Mouse (Mus musculus): ENCODE measurements around the gene Washc2. TPM values are rescaled to one million over a fixed set of nuclear protein-coding genes. Genes with fewer than 3 reads are reported as not detected.

Washc2 gene
- polyA plus RNA-seq, 1 experiment: 25.6 TPM

DNA sequence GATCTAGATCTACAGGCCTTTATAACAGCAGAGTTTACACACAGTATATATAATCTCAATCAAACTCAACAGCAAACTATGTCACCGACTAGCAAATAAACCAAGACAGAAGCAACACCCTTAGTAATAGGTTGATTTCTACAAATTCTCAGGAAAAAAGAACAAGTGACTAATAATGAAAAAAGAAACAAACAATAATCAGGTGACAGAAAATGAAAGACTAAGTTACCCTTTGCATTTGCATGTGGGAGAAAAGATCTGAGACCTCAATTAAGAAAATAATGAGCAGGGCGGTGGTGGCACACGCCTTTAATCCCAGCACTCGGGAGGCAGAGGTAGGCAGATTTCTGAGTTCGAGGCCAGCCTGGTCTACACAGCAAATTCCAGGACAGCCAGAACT lies 24.3 kb upstream of the Washc2 start:
- no peak for TF ChIP-seq FOSL1 (IDR thresholded peaks at IDR 0.05; ENCODE audit: insufficient read depth, low read length, poor library complexity, severe bottlenecking)
- TF ChIP-seq CTCF (IDR thresholded peaks at IDR 0.05; ENCODE audit: control insufficient read depth, insufficient read depth, insufficient read length): no peak
- TF ChIP-seq MYOD1 (IDR thresholded peaks at IDR 0.05; ENCODE audit: control insufficient read depth, insufficient read length, low read depth): no peak
- no peak for TF ChIP-seq MYOG (IDR thresholded peaks at IDR 0.05; ENCODE audit: control insufficient read depth, extremely low read depth, insufficient read length)
- TF ChIP-seq CEBPB (IDR thresholded peaks at IDR 0.05; ENCODE audit: low read depth): no peak
- Histone ChIP-seq H3K79me3 (ENCODE audit: low read depth) (peaks cover 28% of the 10 kb centered on the region), H3K4me3 (ENCODE audit: insufficient read depth, poor library complexity, severe bottlenecking) (no peak overlapping the region), H3K27me3 (ENCODE audit: control insufficient read depth, insufficient read depth, insufficient read length) (no peaks in the 10 kb centered on the region), H3K36me3 (ENCODE audit: control insufficient read depth, insufficient read depth) (peaks cover 2% of the 10 kb centered on the region), H3ac (ENCODE audit: control insufficient read depth, insufficient read length, low read depth) (no peak overlapping the region), H3K79me2 (ENCODE audit: control insufficient read depth, insufficient read depth) (peaks cover 68% of the 10 kb centered on the region)

DNA sequence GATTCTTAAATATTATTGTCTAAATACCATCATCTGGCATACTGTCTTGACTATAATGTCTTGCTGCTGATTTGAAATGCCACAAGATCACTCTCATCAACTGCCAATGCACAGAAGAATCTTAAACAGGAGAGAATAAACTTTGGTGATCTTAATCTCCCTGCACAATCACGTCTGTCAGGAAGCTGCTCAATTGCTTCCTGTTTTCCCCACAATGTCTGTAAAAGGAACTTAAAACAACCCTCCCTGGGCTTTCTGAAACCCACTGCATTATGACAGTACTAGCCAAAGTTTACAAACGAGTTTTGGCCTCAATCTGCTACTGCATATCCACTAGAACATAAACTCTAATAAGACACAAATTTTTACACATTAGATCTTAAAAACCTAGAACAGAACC lies 21.4 kb upstream of the Washc2 start:
- H3ac ChIP-seq (ENCODE audit: control insufficient read depth, insufficient read length, low read depth): no peak overlapping the region
- TF ChIP-seq MAX (IDR thresholded peaks at IDR 0.05) (no peak), MYOD1 (IDR thresholded peaks at IDR 0.05; ENCODE audit: control insufficient read depth, insufficient read length, low read depth) (no peak), FOSL1 (IDR thresholded peaks at IDR 0.05; ENCODE audit: insufficient read depth, low read length, poor library complexity, severe bottlenecking) (no peak), CEBPB (IDR thresholded peaks at IDR 0.05; ENCODE audit: low read depth) (no peak), MYOG (IDR thresholded peaks at IDR 0.05; ENCODE audit: control insufficient read depth, extremely low read depth, insufficient read length) (no peak), USF1 (IDR thresholded peaks at IDR 0.05; ENCODE audit: low read depth) (no peak), CTCF (IDR thresholded peaks at IDR 0.05; ENCODE audit: control insufficient read depth, insufficient read depth, insufficient read length) (no peak)
- peaks cover 2% of the 10 kb centered on the region for H3K36me3 ChIP-seq (ENCODE audit: control insufficient read depth, insufficient read depth)

DNA sequence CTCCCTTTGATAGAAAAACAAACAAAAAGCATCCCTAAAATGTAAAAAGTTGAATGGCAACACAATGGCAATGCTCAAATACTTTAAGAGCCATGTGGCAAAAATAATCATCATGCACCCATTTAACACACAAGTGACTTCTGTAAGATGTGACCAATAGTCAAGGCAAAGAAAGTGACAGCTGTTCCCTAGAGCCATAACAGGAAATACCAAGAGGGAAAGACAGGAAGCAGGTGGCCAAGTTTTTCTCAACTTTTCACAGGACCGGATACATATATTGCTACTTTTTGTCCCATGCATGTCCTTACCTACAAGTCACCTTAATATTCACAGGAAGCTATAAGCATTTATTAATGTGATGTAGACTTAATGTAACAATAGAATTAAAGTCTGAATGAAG lies 18.4 kb upstream of the Washc2 start:
- Histone ChIP-seq H3K36me3 (ENCODE audit: control insufficient read depth, insufficient read depth) (no peaks in the 10 kb centered on the region), H3K79me2 (ENCODE audit: control insufficient read depth, insufficient read depth) (peaks cover 69% of the 10 kb centered on the region), H3K4me3 (ENCODE audit: insufficient read depth, poor library complexity, severe bottlenecking) (no peak overlapping the region), H3ac (ENCODE audit: control insufficient read depth, insufficient read length, low read depth) (no peak overlapping the region), H3K27me3 (ENCODE audit: control insufficient read depth, insufficient read depth, insufficient read length) (no peaks in the 10 kb centered on the region), H3K79me3 (ENCODE audit: low read depth) (peaks cover 31% of the 10 kb centered on the region)
- TF ChIP-seq MYOD1 (IDR thresholded peaks at IDR 0.05; ENCODE audit: control insufficient read depth, insufficient read length, low read depth): peak; percentile 29
- TF ChIP-seq MAX (IDR thresholded peaks at IDR 0.05): no peak

More for the DNA sequence above, 21.4 kb upstream of the Washc2 start:
- H3K27me3 ChIP-seq (ENCODE audit: control insufficient read depth, insufficient read depth, insufficient read length): no peaks in the 10 kb centered on the region
- H3K79me3 ChIP-seq (ENCODE audit: low read depth): peaks cover 32% of the 10 kb centered on the region
- no peak overlapping the region for H3K4me3 ChIP-seq (ENCODE audit: insufficient read depth, poor library complexity, severe bottlenecking)
- peaks cover 73% of the 10 kb centered on the region for H3K79me2 ChIP-seq (ENCODE audit: control insufficient read depth, insufficient read depth)

DNA sequence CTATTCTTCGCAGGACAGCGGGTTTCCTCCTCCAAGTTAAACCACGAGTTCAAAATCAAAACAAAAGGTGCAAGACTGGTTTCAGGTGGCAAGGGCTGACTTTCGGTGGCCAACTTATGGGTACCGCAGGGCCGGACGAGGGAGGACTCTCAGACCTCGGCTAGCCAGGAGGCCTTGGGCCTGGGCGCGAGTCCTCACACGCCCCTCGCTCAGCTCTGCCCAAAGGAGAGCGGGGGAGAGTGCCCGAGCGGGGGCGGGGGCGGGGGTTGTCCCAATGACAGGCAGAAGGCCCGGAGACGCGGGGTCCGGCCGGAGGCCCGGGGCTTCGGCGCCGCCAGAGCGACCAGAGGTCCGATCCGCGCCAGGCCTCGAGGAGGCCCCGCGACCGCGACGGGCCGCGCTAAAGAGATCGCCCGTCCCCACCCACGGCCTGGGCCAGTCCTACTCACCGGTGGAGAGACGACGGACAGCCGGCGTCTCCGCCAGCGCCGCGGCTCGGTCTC lies 15.0 kb upstream of the Washc2 start:
- TF ChIP-seq USF1 (IDR thresholded peaks at IDR 0.05; ENCODE audit: low read depth) (no peak), CEBPB (IDR thresholded peaks at IDR 0.05; ENCODE audit: low read depth) (no peak), MYOD1 (IDR thresholded peaks at IDR 0.05; ENCODE audit: control insufficient read depth, insufficient read length, low read depth) (no peak), MYOG (IDR thresholded peaks at IDR 0.05; ENCODE audit: control insufficient read depth, extremely low read depth, insufficient read length) (no peak)
- Histone ChIP-seq H3K27me3 (ENCODE audit: control insufficient read depth, insufficient read depth, insufficient read length) (no peaks in the 10 kb centered on the region), H3K79me3 (ENCODE audit: low read depth) (peaks cover 18% of the 10 kb centered on the region), H3K36me3 (ENCODE audit: control insufficient read depth, insufficient read depth) (no peaks in the 10 kb centered on the region), H3ac (ENCODE audit: control insufficient read depth, insufficient read length, low read depth) (peak overlapping the region; percentile 89), H3K4me3 (ENCODE audit: insufficient read depth, poor library complexity, severe bottlenecking) (peak overlapping the region; percentile 89), H3K79me2 (ENCODE audit: control insufficient read depth, insufficient read depth) (peaks cover 41% of the 10 kb centered on the region)

DNA sequence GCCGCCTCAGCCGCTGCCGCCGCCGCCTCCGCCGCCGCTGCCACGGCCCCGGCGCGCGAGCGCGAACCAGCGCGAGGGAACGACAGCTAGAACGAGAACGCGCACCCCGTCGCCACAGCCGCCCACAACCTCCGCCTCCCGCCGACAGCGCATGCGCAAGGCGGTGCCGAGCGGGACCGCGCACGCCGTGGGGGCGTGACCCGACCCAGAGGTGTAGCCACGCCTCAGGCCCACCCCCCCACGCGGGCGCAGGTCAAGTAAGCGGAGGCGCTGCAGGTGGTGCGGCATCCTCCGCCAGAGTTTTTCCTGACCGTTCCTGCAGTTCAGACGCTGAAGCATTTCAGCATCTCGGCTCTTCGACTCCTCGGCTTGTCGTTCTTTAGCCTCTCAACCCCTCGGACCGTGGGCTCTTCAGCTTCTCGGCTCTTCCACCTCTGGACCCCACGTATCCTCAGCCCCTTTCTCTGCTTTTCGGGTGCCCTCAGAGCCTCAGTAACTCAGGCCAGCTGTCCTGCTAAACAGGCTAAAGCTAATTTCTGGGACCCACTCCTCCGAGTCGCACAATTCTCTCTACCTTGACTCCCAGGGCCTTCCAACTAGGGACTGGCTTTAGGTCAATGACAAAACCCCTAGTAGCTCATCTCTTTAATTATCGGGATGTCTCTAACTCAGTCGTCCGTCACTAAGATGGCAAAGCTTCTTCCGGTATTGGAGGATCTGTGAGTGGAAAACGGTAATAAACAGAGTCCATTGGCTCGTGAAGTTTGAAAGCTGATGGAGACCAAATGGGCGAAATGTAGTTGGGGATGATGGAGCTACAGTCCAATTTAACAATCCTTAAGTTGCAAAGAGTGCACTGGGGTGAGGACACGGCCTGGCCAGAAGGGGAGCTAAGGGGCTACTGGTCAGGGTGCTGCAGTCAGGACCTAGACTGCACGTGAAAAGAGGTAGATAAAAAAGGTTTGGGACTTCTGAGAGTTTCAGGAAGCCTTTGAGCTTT lies 14.1 kb upstream of the Washc2 start, which contains the start of gene Tmcc1:
TSS of gene Tmcc1 (minus strand) at position 93 of the 1,000 bp plus-strand sequence.
- peak within 1 kb of the TSS; percentile 89 for H3K4me3 ChIP-seq (ENCODE audit: insufficient read depth, poor library complexity, severe bottlenecking)
- H3K27me3 ChIP-seq (ENCODE audit: control insufficient read depth, insufficient read depth, insufficient read length): no peaks in the 10 kb centered on the region
- TF ChIP-seq MYOG (IDR thresholded peaks at IDR 0.05; ENCODE audit: control insufficient read depth, extremely low read depth, insufficient read length): no peak
- no peak for TF ChIP-seq CEBPB (IDR thresholded peaks at IDR 0.05; ENCODE audit: low read depth)
- no peak for TF ChIP-seq USF1 (IDR thresholded peaks at IDR 0.05; ENCODE audit: low read depth)
- TF ChIP-seq MYOD1 (IDR thresholded peaks at IDR 0.05; ENCODE audit: control insufficient read depth, insufficient read length, low read depth): no peak
- TF ChIP-seq CTCF (IDR thresholded peaks at IDR 0.05; ENCODE audit: control insufficient read depth, insufficient read depth, insufficient read length): no peak
- TF ChIP-seq MAX (IDR thresholded peaks at IDR 0.05): no peak
- TF ChIP-seq FOSL1 (IDR thresholded peaks at IDR 0.05; ENCODE audit: insufficient read depth, low read length, poor library complexity, severe bottlenecking): no peak
- H3K36me3 ChIP-seq (ENCODE audit: control insufficient read depth, insufficient read depth): no peaks in the 10 kb centered on the region
- peaks cover 12% of the 10 kb centered on the region for H3K79me3 ChIP-seq (ENCODE audit: low read depth)
- H3K79me2 ChIP-seq (ENCODE audit: control insufficient read depth, insufficient read depth): peaks cover 35% of the 10 kb centered on the region
- peak within 1 kb of the TSS; percentile 89 for H3ac ChIP-seq (ENCODE audit: control insufficient read depth, insufficient read length, low read depth)

Measured in C2C12 (cell line).